Mouse (Mus musculus) forebrain, embryonic 10.5 days (tissue): ENCODE data around the gene Atf6. TPM values are rescaled to one million over a fixed set of nuclear protein-coding genes. Genes with fewer than 3 reads are reported as not detected.

Source experiments
- DNase-seq: peaks from one replicate; pipeline ENCODE4 v3.0.0-alpha.2; 2017; ENCODE audit warnings: low spot score; ENCODE audit errors: extremely low spot score
- H3K27ac ChIP-seq: fragments of 300-500 bp; sonication (generic); 2 replicates; pipeline ENCODE4 v1.5.1; 2016; ENCODE audit warnings: mild to moderate bottlenecking
- H3K27me3 ChIP-seq: fragments of 300-500 bp; sonication (generic); 2 replicates; pipeline ENCODE4 v1.6.1; 2016; ENCODE audit warnings: mild to moderate bottlenecking; ENCODE audit not compliant: poor library complexity, severe bottlenecking
- H3K36me3 ChIP-seq: fragments of 300-500 bp; sonication (generic); replicated peaks from 2 replicates; pipeline ENCODE4 v1.6.1; 2016; ENCODE audit warnings: mild to moderate bottlenecking, moderate library complexity
- H3K4me1 ChIP-seq: fragments of 300-500 bp; sonication (generic); 2 replicates; pipeline ENCODE4 v1.6.1; 2016
- H3K4me3 ChIP-seq: fragments of 300-500 bp; sonication (generic); 2 replicates; pipeline ENCODE4 v1.5.1; 2016; ENCODE audit warnings: mild to moderate bottlenecking, moderate library complexity
- H3K9me3 ChIP-seq: fragments of 300-500 bp; sonication (generic); 2 replicates; pipeline ENCODE4 v1.6.1; 2016; ENCODE audit warnings: mild to moderate bottlenecking, moderate library complexity
- WGBS: fragments of 180-500 bp; shearing (Covaris S2); methylation state at CpG from one replicate; pipeline ENCODE4 v1.1.7; 2016; 5-methylcytosine and 5-hydroxymethylcytosine counted together
- polyA plus RNA-seq: library from polyadenylated mRNA; unstranded; fragments of >200 nt; fragmentation: Nextera tagmentation; extraction: Ambion mirVana; gene quantifications from 2 replicates; pipeline ENCODE4 v1.2.1, GENCODE M21; 2016

Gene Atf6
- polyA plus RNA-seq, 1 experiment from 2014 or later, result 8.4 TPM

DNA sequence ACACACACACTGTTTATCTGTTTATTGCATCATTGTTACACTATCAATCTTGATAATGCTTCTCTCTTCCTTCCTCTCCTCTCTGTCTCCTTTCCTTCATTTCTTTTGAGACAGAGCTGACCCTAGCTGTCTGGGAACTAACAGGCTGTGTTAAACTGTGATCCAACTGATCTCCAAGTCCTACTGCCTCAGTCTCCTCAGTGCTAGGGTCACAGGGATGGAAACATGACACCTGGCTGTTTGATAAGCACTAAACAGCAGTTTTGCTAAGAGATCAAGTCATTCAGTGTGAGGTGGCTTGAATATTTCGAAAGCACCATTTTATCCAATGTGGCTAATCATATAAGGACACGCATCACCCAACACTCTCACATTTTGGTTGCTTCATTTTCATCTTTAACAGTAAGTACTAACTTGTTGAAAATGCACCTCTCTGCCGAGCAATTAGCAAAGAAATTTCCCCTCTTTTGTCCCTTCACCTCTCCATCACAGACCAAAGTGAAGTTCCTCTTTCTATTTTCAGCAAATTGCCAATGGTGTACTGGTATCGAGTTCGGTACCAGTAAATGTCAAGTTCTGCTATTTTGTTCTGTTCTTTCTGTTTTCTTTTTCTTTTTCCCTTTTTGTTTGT, 29.2 kb upstream of the Atf6 start:
- Histone ChIP-seq H3K9me3 (no peaks in the 10 kb centered on the region), H3K27ac (no peak overlapping the region), H3K4me1 (no peaks in the 10 kb centered on the region), H3K27me3 (peaks cover under 1% of the 10 kb centered on the region; the same call in 1 of the 2 replicates), H3K36me3 (no peaks in the 10 kb centered on the region), H3K4me3 (no peak overlapping the region)
- no peak for DNase-seq
- 88% methylated on average over 5 of the region's 5 CpGs for WGBS

DNA sequence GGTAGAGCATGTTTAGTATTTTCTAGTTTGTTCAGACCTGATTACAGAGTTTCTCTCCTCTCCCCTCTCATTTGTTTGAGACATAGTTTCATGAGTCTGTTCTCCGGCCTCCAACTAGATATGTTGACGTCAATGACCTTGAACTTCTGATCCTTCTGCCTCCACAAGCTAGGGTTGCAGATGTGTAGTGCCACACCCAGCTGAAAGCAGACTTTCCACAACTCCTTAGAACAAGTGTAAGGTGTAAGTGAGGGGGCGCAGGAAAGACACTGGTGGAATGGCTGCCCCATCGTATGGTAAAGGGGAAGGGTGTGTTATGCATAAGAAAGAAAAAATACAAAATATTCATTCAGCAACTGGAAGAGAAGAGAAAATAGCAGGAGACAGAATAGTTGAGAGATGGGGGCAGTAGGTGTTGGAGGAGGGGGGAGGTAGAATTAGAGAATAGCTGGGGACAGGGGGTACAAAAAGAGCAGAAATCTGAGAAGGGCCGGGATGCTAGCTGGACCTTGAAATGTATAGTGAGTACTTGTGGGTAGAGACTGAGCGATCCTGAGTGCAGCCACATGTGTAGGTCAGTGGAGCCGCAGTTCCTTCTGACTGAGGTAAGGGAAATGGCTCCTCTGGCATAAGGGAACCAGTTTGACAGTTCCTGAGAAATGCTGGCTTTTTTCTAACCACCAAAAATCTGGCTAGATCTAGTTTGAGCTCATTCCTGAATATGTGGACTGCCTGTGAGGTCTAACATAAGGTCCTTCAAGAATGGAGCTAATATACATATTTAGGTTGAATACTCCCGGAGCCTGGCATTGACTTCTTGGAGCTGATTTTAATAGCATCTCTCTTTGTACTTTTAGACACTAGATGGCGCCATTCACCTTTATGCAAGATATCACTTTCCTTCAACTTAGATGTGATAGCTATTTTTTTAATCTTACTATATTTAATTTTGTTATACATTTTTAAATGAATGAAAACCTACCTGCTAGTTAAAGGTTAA, 27.3 kb upstream of the Atf6 start:
- no peaks in the 10 kb centered on the region for H3K4me1 ChIP-seq
- H3K27ac ChIP-seq, result no peak overlapping the region
- H3K4me3 ChIP-seq, result no peak overlapping the region
- no peaks in the 10 kb centered on the region for H3K27me3 ChIP-seq
- no peaks in the 10 kb centered on the region for H3K36me3 ChIP-seq
- WGBS, result 65% methylated on average over 9 of the region's 9 CpGs
- DNase-seq, result no peak
- no peaks in the 10 kb centered on the region for H3K9me3 ChIP-seq

DNA sequence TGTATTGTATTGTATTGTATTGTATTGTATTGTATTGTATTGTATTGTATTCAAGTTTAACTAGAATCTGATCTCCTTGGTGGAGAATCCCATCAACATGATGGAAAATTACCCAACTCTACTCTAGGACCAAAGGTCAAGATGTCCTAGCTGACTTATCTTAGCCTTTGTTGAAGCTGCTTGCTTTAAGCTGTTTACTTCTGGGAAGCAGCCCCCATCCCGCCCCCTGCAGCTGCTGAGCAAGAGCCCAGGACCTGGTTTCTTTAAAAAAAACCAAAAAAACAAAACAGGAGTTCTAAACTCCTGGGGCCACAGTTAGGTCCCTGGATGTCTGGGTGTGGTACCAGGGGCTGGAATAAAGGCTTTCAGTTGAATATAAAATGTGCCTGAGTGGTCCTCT, 24.7 kb upstream of the Atf6 start:
- Histone ChIP-seq H3K36me3 (no peaks in the 10 kb centered on the region), H3K9me3 (no peaks in the 10 kb centered on the region), H3K4me3 (no peak overlapping the region), H3K4me1 (peaks cover 5% of the 10 kb centered on the region; the same call in 1 of the 2 replicates), H3K27ac (no peak overlapping the region), H3K27me3 (no peaks in the 10 kb centered on the region)
- no peak for DNase-seq
- WGBS, result 65% methylated on average over 1 of the region's 1 CpGs

DNA sequence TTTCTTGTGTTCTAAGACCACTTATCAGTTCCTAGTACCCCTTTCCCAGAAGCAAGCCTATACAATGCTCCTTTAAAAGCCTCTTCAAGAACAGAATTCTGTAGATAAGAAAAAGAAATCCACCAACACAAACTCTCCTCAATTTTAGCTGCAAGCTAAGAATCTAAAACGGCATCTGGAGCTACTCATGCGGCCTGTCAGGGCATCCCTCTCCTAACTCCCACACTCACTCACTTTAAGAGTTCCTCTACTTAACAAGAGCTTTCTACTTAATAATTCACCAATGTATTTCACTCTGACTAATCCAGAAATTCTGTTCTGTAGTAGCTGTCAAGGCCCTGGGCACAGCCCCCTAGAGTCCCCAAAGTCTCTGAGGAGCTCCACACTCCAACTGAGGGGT, 24.1 kb upstream of the Atf6 start:
- Histone ChIP-seq H3K36me3 (no peaks in the 10 kb centered on the region), H3K4me3 (no peak overlapping the region), H3K27ac (no peak overlapping the region), H3K9me3 (no peaks in the 10 kb centered on the region), H3K4me1 (peaks cover 5% of the 10 kb centered on the region; the same call in 1 of the 2 replicates), H3K27me3 (no peaks in the 10 kb centered on the region)
- DNase-seq, result no peak
- 86% methylated on average over 2 of the region's 2 CpGs for WGBS

DNA sequence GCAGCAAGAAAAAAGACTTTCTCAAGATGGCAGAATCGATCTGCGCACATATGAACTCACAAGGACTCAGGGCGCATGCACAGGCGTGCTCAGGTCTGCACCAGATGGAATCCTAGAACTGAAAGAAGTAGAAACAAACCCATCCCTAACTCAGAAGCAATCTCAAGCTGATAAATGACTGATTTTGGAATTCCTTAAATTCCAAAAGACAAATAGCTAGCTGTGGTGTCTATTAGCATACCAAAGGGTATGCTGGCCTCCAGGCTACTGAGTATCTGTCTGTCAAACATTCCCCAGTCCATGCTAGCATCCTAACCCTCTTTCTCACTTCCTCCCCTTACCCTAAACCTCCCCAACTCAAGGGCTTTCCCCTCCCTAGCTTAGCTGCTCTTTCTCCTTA, 21.7 kb upstream of the Atf6 start:
- 78% methylated on average over 4 of the region's 4 CpGs for WGBS
- Histone ChIP-seq H3K4me3 (no peak overlapping the region), H3K27ac (no peak overlapping the region), H3K36me3 (no peaks in the 10 kb centered on the region), H3K27me3 (no peaks in the 10 kb centered on the region), H3K9me3 (no peaks in the 10 kb centered on the region), H3K4me1 (peaks cover 18% of the 10 kb centered on the region)
- DNase-seq, result no peak

DNA sequence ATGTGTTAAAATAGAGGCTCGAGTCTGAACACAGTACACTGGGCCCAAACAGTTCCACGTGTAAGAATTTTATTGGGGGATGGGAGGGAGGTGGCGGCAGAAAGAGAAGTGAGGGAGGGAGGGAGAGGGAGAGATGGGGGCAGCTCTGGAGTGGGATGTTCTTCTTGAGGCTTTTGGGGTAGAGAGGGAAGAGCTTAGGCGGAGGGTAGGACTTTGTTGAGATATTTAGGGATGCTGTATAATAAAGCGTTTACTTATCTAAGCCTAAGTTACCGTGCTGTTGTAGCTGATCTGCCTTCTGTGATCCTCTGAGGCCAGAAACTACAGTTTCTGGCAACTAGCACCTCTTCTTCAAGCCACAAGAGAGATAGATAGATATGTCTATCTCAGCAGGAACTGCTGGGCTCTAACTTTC, 18.5 kb upstream of the Atf6 start:
- Histone ChIP-seq H3K4me1 (peaks cover 25% of the 10 kb centered on the region), H3K36me3 (peaks cover 12% of the 10 kb centered on the region), H3K27ac (no peak overlapping the region), H3K4me3 (no peak overlapping the region), H3K9me3 (no peaks in the 10 kb centered on the region), H3K27me3 (no peaks in the 10 kb centered on the region)
- no peak for DNase-seq
- WGBS, result 57% methylated on average over 6 of the region's 6 CpGs

DNA sequence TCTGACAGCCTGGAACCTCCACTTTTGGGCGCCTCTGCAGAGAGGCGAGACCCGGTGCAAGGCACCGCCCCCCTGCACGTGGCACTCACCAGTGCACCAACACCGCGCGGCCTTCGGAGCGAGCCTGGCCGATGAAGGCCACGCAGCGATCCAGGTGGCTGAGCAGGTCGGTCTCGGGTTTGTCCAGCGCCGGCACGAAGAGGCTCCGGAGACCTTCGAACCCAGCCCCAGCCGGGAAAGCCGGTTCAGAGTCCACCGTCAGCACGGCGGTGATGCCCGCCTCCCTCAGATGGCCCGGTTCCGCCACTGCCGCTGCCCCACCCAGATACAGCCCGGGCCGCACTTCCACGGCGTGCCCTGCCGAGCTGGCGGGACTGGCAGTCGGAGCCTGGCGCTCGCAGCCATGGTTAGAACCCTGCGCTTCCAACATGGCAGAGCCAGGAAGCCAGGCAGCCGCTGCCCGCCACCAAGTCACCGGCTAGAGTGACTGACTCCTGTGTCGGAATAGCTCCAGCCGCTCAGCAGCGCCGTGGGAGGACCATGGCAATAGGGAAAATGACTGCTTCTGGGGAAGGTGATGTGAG, 17.5 kb upstream of the Atf6 start, which contains the start of the genes Gm26620 and Dusp12:
Gene Gm26620 (plus strand): TSS at position 88 of the 584 bp plus-strand sequence.
Gene Dusp12 (minus strand): TSS at position 563 of the 584 bp plus-strand sequence.
- under 1% methylated on average over 46 of the region's 46 CpGs for WGBS
- peak; percentile 84 for DNase-seq
- H3K4me1 ChIP-seq, result peaks cover 25% of the 10 kb centered on the region
- H3K9me3 ChIP-seq, result no peaks in the 10 kb centered on the region
- H3K27ac ChIP-seq, result peak within 1 kb of the TSS; percentile 91
- peak within 1 kb of the TSS; percentile 77 for H3K4me3 ChIP-seq
- no peaks in the 10 kb centered on the region for H3K27me3 ChIP-seq
- H3K36me3 ChIP-seq, result peaks cover 22% of the 10 kb centered on the region

DNA sequence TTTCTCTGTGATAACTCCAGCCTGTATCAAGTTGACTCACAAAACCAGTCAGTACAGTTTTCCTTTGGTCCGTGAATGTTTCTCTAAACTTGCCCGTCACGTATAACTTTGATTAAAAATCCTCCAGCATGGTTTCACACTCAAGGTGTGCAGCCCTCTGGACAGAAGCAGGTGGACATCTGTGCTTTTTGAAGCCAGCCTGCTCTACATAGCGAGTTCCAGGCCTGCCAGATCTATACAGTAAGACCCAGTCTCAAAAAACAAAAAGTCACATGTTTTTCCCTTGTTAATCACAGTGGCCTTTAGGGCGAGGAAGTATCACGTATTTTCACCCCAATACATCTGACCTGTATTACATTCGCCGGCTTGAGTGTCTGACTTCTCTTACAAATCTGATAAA, 16.8 kb upstream of the Atf6 start:
- Histone ChIP-seq H3K4me1 (peaks cover 22% of the 10 kb centered on the region), H3K27me3 (no peaks in the 10 kb centered on the region), H3K9me3 (no peaks in the 10 kb centered on the region), H3K4me3 (peak overlapping the region; percentile 77), H3K36me3 (peaks cover 29% of the 10 kb centered on the region), H3K27ac (peak overlapping the region; percentile 91)
- no peak for DNase-seq
- WGBS, result 31% methylated on average over 8 of the region's 8 CpGs

DNA sequence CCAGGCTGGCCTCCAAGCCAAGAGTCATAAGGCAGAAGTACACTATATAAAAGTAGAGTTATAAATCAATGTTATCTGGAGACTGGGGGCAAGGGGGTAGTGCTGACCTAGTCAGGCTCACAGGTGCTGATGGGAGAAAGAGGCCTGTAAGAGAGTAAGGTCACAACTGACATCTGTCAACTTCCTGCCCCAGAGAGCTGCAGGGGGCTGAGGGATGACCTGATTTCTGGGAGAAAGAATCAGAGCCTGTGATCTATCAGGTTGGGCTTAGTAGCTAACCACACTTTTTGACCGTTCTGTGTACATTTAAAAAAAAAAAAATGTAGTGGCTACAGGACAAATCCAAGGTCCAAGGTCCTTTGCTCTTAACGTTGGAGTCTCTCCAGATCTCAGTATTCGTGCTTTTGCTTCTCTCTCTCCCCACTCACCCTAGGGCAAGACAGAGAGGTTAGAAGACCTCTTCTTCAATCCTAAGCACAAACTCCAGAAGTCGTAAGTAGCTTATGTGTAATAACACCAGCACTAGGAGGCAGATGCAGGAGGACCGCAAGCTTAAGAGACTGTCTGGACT, 15.4 kb upstream of the Atf6 start:
- Histone ChIP-seq H3K4me1 (peaks cover 21% of the 10 kb centered on the region), H3K9me3 (no peaks in the 10 kb centered on the region), H3K36me3 (peaks cover 41% of the 10 kb centered on the region), H3K4me3 (no peak overlapping the region), H3K27ac (no peak overlapping the region), H3K27me3 (no peaks in the 10 kb centered on the region)
- 92% methylated on average over 5 of the region's 5 CpGs for WGBS
- no peak for DNase-seq

DNA sequence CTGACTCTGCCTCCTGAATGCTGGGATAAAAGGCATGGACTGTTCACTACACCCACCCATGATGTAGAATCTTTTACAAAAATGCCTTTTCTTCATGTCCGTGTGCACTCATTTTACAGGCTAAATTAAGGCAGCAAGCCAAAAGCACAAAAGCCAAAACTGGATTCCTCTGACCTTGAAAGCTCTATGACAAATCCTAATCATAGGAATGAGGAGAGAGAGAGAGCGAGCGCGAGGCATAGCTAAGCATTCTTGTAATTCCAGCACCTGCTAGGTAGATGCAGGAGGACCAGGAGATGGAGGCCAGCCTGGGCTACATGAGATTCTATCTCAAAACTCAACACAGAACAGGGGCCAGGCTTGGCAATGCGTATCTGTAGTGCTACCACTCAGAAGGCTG, 9.3 kb upstream of the Atf6 start:
- no peaks in the 10 kb centered on the region for H3K4me1 ChIP-seq
- DNase-seq, result no peak
- peaks cover 88% of the 10 kb centered on the region for H3K36me3 ChIP-seq
- WGBS, result 96% methylated on average over 5 of the region's 5 CpGs
- no peak overlapping the region for H3K4me3 ChIP-seq
- no peaks in the 10 kb centered on the region for H3K27me3 ChIP-seq
- no peak overlapping the region for H3K27ac ChIP-seq
- no peaks in the 10 kb centered on the region for H3K9me3 ChIP-seq

DNA sequence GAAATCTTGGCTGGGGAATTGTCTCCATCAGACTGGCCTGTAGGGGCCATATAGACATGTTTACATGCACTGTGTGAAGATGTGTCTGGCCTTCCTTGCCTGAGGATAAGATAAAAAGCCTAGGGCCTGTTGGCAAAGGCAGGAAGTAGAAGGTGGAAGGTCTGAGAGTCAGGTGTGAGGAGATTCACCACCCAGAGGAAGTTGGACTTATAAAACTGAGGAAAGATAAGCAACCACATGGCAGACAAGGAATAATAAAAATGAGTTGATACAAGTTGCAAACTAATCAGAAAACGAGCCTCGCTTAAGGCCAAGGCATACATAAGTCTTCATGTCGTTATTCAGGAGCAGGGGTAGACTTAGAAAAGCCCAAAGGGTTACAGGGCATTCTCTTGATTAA, 8.1 kb upstream of the Atf6 start:
- no peak overlapping the region for H3K27ac ChIP-seq
- peaks cover 85% of the 10 kb centered on the region for H3K36me3 ChIP-seq
- no peaks in the 10 kb centered on the region for H3K27me3 ChIP-seq
- no peak overlapping the region for H3K4me3 ChIP-seq
- no peaks in the 10 kb centered on the region for H3K4me1 ChIP-seq
- no peak for DNase-seq
- no peaks in the 10 kb centered on the region for H3K9me3 ChIP-seq
- 94% methylated on average over 3 of the region's 3 CpGs for WGBS

DNA sequence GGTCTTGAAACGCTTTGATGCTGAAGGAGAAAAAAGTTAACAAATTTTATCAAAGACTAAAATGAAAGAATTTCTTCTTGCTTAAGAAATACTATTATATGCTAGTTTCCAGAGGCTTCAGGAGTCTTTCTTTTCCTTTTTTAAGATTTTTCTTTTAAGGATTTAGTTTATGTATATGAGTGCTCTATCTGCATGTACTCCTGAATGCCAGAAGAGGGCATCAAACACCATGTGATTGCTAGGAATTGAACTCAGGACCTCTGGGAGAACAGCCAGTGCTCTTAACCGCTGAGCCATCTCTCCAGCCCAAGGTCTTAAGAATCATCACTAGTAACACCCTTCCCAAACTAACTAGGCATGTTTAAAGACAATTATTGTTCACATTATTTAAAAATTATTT, 4.4 kb upstream of the Atf6 start:
- WGBS, result 92% methylated on average over 2 of the region's 2 CpGs
- Histone ChIP-seq H3K36me3 (peaks cover 50% of the 10 kb centered on the region), H3K27me3 (no peaks in the 10 kb centered on the region), H3K27ac (no peak overlapping the region), H3K9me3 (no peaks in the 10 kb centered on the region), H3K4me3 (no peak overlapping the region), H3K4me1 (peaks cover 2% of the 10 kb centered on the region)
- no peak for DNase-seq
